Mouse (Mus musculus): ENCODE data around the gene Vapa. TPM values are rescaled to one million over a fixed set of nuclear protein-coding genes. Genes with fewer than 3 reads are reported as not detected.
A peak's percentile ranks its signal among the peaks of the same experiment; 100 is the strongest.

Vapa gene
- polyA plus RNA-seq, 1 experiment from 2014 or later = 172 TPM

DNA sequence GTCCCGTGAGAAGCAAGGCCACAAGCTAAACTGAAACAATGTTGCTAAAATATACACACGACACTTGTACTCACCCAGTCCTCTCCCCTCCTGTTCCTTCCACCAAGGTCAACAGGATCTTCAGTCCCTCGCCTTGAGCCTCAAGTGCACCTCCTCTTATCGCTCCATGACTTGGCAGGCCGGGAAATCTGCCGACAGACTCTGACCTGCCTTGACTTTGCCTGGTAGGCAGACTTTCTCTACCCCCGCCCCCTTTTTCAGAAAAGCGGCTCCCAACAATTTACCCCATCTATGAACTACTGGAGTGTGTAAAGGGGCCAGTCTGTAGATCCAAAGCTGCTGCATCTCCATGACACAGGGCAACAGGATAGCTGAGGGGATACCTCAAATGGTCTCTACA lies 41.9 kb downstream of the Vapa start:
- 63% methylated on average over 8 of the region's 8 CpGs for WGBS (ENCODE audit: insufficient replicate concordance)
- Histone ChIP-seq H3K9ac (ENCODE audit: low read depth, low read length) (no peak overlapping the region), H3K4me1 (ENCODE audit: control insufficient read depth, insufficient read depth, low read length) (peaks cover 7% of the 10 kb centered on the region), H3K27ac (ENCODE audit: low read depth, low read length) (no peak overlapping the region), H3K27me3 (ENCODE audit: control insufficient read depth, insufficient read depth, low read length) (no peaks in the 10 kb centered on the region), H3K4me3 (ENCODE audit: low read depth, low read length) (no peak overlapping the region), H3K4me2 (no peak overlapping the region), H3K9me3 (replicated peaks; ENCODE audit: control insufficient read depth, low read length) (no peaks in the 10 kb centered on the region), H3K36me3 (ENCODE audit: control insufficient read depth, insufficient read depth, low read length) (no peaks in the 10 kb centered on the region)
- no peak for ATAC-seq (replicated peaks; ENCODE audit: insufficient number of reproducible peaks, low FRiP score, low TSS enrichment)

- ATAC-seq (replicated peaks; ENCODE audit: insufficient number of reproducible peaks, low FRiP score, low TSS enrichment) = no peak
- Histone ChIP-seq H3K9ac (ENCODE audit: low read depth, low read length) (no peak overlapping the region), H3K4me2 (no peak overlapping the region), H3K4me3 (ENCODE audit: low read depth, low read length) (no peak overlapping the region), H3K4me1 (ENCODE audit: control insufficient read depth, insufficient read depth, low read length) (no peaks in the 10 kb centered on the region), H3K36me3 (ENCODE audit: control insufficient read depth, insufficient read depth, low read length) (no peaks in the 10 kb centered on the region), H3K9me3 (replicated peaks; ENCODE audit: control insufficient read depth, low read length) (no peaks in the 10 kb centered on the region), H3K27ac (ENCODE audit: low read depth, low read length) (no peak overlapping the region), H3K27me3 (ENCODE audit: control insufficient read depth, insufficient read depth, low read length) (no peaks in the 10 kb centered on the region)
- WGBS (ENCODE audit: insufficient replicate concordance) = 69% methylated on average over 5 of the region's 5 CpGs
These were observed 49.2 kb downstream of the Vapa start for GRCm38 (mm10) chr17:65564189-65564588.

GRCm38 (mm10) chr17:65563345-65563744 lies 50.0 kb downstream of the Vapa start:
- H3K36me3 ChIP-seq (ENCODE audit: control insufficient read depth, insufficient read depth, low read length) = no peaks in the 10 kb centered on the region
- 44% methylated on average over 6 of the region's 6 CpGs for WGBS (ENCODE audit: insufficient replicate concordance)
- no peaks in the 10 kb centered on the region for H3K27me3 ChIP-seq (ENCODE audit: control insufficient read depth, insufficient read depth, low read length)
- H3K9me3 ChIP-seq (replicated peaks; ENCODE audit: control insufficient read depth, low read length) = no peaks in the 10 kb centered on the region
- no peak overlapping the region for H3K4me2 ChIP-seq
- no peaks in the 10 kb centered on the region for H3K4me1 ChIP-seq (ENCODE audit: control insufficient read depth, insufficient read depth, low read length)
- no peak overlapping the region for H3K4me3 ChIP-seq (ENCODE audit: low read depth, low read length)
- H3K9ac ChIP-seq (ENCODE audit: low read depth, low read length) = no peak overlapping the region
- H3K27ac ChIP-seq (ENCODE audit: low read depth, low read length) = no peak overlapping the region
- no peak for ATAC-seq (replicated peaks; ENCODE audit: insufficient number of reproducible peaks, low FRiP score, low TSS enrichment)

- no peaks in the 10 kb centered on the region for H3K36me3 ChIP-seq (ENCODE audit: control insufficient read depth, insufficient read depth, low read length)
- WGBS (ENCODE audit: insufficient replicate concordance) = 5% methylated on average over 5 of the region's 5 CpGs
- no peak for ATAC-seq (replicated peaks; ENCODE audit: insufficient number of reproducible peaks, low FRiP score, low TSS enrichment)
- H3K27ac ChIP-seq (ENCODE audit: low read depth, low read length) = no peak overlapping the region
- H3K4me3 ChIP-seq (ENCODE audit: low read depth, low read length) = no peak overlapping the region
- H3K4me1 ChIP-seq (ENCODE audit: control insufficient read depth, insufficient read depth, low read length) = no peaks in the 10 kb centered on the region
- H3K4me2 ChIP-seq = no peak overlapping the region
- H3K9ac ChIP-seq (ENCODE audit: low read depth, low read length) = no peak overlapping the region
- H3K9me3 ChIP-seq (replicated peaks; ENCODE audit: control insufficient read depth, low read length) = no peaks in the 10 kb centered on the region
- no peaks in the 10 kb centered on the region for H3K27me3 ChIP-seq (ENCODE audit: control insufficient read depth, insufficient read depth, low read length)
These were observed 50.6 kb downstream of the Vapa start for GRCm38 (mm10) chr17:65562761-65563160.

GRCm38 (mm10) chr17:65561361-65562015 lies 51.9 kb downstream of the Vapa start:
- H3K27ac ChIP-seq (ENCODE audit: low read depth, low read length) = no peak overlapping the region
- 79% methylated on average over 6 of the region's 6 CpGs for WGBS (ENCODE audit: insufficient replicate concordance)
- H3K36me3 ChIP-seq (ENCODE audit: control insufficient read depth, insufficient read depth, low read length) = no peaks in the 10 kb centered on the region
- no peak overlapping the region for H3K4me2 ChIP-seq
- ATAC-seq (replicated peaks; ENCODE audit: insufficient number of reproducible peaks, low FRiP score, low TSS enrichment) = no peak
- no peak overlapping the region for H3K9ac ChIP-seq (ENCODE audit: low read depth, low read length)
- H3K4me1 ChIP-seq (ENCODE audit: control insufficient read depth, insufficient read depth, low read length) = no peaks in the 10 kb centered on the region
- no peaks in the 10 kb centered on the region for H3K9me3 ChIP-seq (replicated peaks; ENCODE audit: control insufficient read depth, low read length)
- H3K4me3 ChIP-seq (ENCODE audit: low read depth, low read length) = no peak overlapping the region
- no peaks in the 10 kb centered on the region for H3K27me3 ChIP-seq (ENCODE audit: control insufficient read depth, insufficient read depth, low read length)

DNA sequence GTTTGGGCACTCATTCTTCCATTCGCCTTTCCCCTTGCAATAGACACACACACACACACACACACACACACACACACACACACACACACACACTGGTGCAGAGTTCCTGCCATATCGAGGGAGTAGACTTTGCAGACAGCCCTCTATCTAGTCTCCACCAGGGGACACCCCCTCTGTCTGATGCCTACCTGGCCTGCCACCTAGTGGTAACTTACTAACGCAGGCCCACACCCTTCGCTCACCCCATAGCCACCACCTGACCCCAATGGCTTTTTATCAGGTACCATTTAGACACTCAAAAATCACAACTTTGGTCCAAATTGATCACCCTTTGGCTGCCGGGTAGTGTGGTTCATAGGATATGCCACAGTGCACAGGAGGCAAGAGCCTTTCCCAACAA lies 54.1 kb downstream of the Vapa start:
- Histone ChIP-seq H3K27me3 (ENCODE audit: control insufficient read depth, insufficient read depth, low read length) (no peaks in the 10 kb centered on the region), H3K36me3 (ENCODE audit: control insufficient read depth, insufficient read depth, low read length) (no peaks in the 10 kb centered on the region), H3K9ac (ENCODE audit: low read depth, low read length) (no peak overlapping the region), H3K4me2 (no peak overlapping the region), H3K9me3 (replicated peaks; ENCODE audit: control insufficient read depth, low read length) (no peaks in the 10 kb centered on the region), H3K27ac (ENCODE audit: low read depth, low read length) (no peak overlapping the region), H3K4me3 (ENCODE audit: low read depth, low read length) (no peak overlapping the region), H3K4me1 (ENCODE audit: control insufficient read depth, insufficient read depth, low read length) (no peaks in the 10 kb centered on the region)
- no peak for ATAC-seq (replicated peaks; ENCODE audit: insufficient number of reproducible peaks, low FRiP score, low TSS enrichment)
- 37% methylated on average over 5 of the region's 5 CpGs for WGBS (ENCODE audit: insufficient replicate concordance)

DNA sequence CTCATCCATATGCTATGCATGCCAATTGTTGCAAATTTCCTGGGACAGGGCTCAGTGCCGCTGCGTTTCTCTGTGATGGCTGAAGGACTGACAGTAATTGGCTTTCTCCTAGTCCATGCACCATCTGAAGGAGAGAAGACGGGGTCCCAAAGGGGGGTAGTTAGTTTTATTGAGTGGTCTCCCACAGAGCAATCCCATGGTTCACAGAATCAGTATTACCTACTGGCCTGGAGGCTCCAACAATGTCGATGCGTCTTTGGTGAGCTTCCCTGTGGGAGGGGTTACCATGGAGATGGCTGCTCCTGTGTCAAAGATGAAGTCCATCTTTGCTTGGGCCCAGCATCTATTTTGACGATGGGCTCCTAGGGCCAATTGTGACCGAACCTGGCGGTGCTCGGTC lies 54.6 kb downstream of the Vapa start:
- no peak for ATAC-seq (replicated peaks; ENCODE audit: insufficient number of reproducible peaks, low FRiP score, low TSS enrichment)
- peak overlapping the region; percentile 32; the same call in 1 of the 2 replicates for H3K4me2 ChIP-seq
- H3K27ac ChIP-seq (ENCODE audit: low read depth, low read length) = no peak overlapping the region
- H3K4me3 ChIP-seq (ENCODE audit: low read depth, low read length) = no peak overlapping the region
- H3K9ac ChIP-seq (ENCODE audit: low read depth, low read length) = no peak overlapping the region
- no peaks in the 10 kb centered on the region for H3K9me3 ChIP-seq (replicated peaks; ENCODE audit: control insufficient read depth, low read length)
- no peaks in the 10 kb centered on the region for H3K27me3 ChIP-seq (ENCODE audit: control insufficient read depth, insufficient read depth, low read length)
- H3K36me3 ChIP-seq (ENCODE audit: control insufficient read depth, insufficient read depth, low read length) = no peaks in the 10 kb centered on the region
- WGBS (ENCODE audit: insufficient replicate concordance) = 46% methylated on average over 9 of the region's 9 CpGs
- H3K4me1 ChIP-seq (ENCODE audit: control insufficient read depth, insufficient read depth, low read length) = no peaks in the 10 kb centered on the region

GRCm38 (mm10) chr17:65558217-65558616 lies 55.1 kb downstream of the Vapa start:
- WGBS (ENCODE audit: insufficient replicate concordance) = 36% methylated on average over 9 of the region's 9 CpGs
- Histone ChIP-seq H3K27ac (ENCODE audit: low read depth, low read length) (no peak overlapping the region), H3K36me3 (ENCODE audit: control insufficient read depth, insufficient read depth, low read length) (no peaks in the 10 kb centered on the region), H3K9me3 (replicated peaks; ENCODE audit: control insufficient read depth, low read length) (no peaks in the 10 kb centered on the region), H3K4me3 (ENCODE audit: low read depth, low read length) (no peak overlapping the region), H3K4me1 (ENCODE audit: control insufficient read depth, insufficient read depth, low read length) (no peaks in the 10 kb centered on the region), H3K27me3 (ENCODE audit: control insufficient read depth, insufficient read depth, low read length) (no peaks in the 10 kb centered on the region), H3K4me2 (peak overlapping the region; percentile 32; the same call in 1 of the 2 replicates), H3K9ac (ENCODE audit: low read depth, low read length) (no peak overlapping the region)
- ATAC-seq (replicated peaks; ENCODE audit: insufficient number of reproducible peaks, low FRiP score, low TSS enrichment) = 0 out of 2 replicates have a peak, but pooled peaks have one; percentile 27

- ATAC-seq (replicated peaks; ENCODE audit: insufficient number of reproducible peaks, low FRiP score, low TSS enrichment) = no peak; the same call in 1 of the 2 replicates
- no peaks in the 10 kb centered on the region for H3K9me3 ChIP-seq (replicated peaks; ENCODE audit: control insufficient read depth, low read length)
- no peak overlapping the region for H3K4me3 ChIP-seq (ENCODE audit: low read depth, low read length)
- WGBS (ENCODE audit: insufficient replicate concordance) = 43% methylated on average over 6 of the region's 6 CpGs
- H3K27ac ChIP-seq (ENCODE audit: low read depth, low read length) = no peak overlapping the region
- no peaks in the 10 kb centered on the region for H3K36me3 ChIP-seq (ENCODE audit: control insufficient read depth, insufficient read depth, low read length)
- H3K4me1 ChIP-seq (ENCODE audit: control insufficient read depth, insufficient read depth, low read length) = no peaks in the 10 kb centered on the region
- no peak overlapping the region for H3K9ac ChIP-seq (ENCODE audit: low read depth, low read length)
- no peaks in the 10 kb centered on the region for H3K27me3 ChIP-seq (ENCODE audit: control insufficient read depth, insufficient read depth, low read length)
- H3K4me2 ChIP-seq = 0 out of 2 replicates have a peak overlapping the region, but pooled peaks have one; percentile 6
These were observed 56.1 kb downstream of the Vapa start for GRCm38 (mm10) chr17:65557212-65557611.

Data from heart, embryonic 11.5 days (tissue).